Mouse (Mus musculus) G1E (cell line): ENCODE data around the gene 4930426L09Rik.

Source experiments
- CTCF ChIP-seq: IDR thresholded peaks from 2 replicates; pipeline ENCODE4 v1.5.1; 2012; ENCODE audit warnings: low read depth, low read length, inconsistent platforms, mixed read lengths
- GATA1 ChIP-seq: IDR thresholded peaks from 2 replicates; pipeline ENCODE4 v1.6.1; 2012; ENCODE audit warnings: borderline replicate concordance, low read length, inconsistent platforms, mixed read lengths
- POLR2AphosphoS5 ChIP-seq: IDR thresholded peaks from 2 replicates; pipeline ENCODE4 v1.6.1; 2012; ENCODE audit warnings: low read depth, low read length, inconsistent platforms; ENCODE audit not compliant: insufficient replicate concordance

- TF ChIP-seq CTCF (no peak), POLR2AphosphoS5 (no peak), GATA1 (no peak)
Measured at GRCm38 (mm10) chr2:18960376-18960973, 37.7 kb upstream of the 4930426L09Rik start.
